Mouse (Mus musculus): ENCODE data around the gene Bbx.

Gene Bbx

GRCm38 (mm10) chr16:50315349-50315969 is 116.7 kb downstream of the Bbx start:
- DNase-seq (ENCODE audit: low read depth, low spot score) = no peak

GRCm38 (mm10) chr16:50311588-50311987 is 120.6 kb downstream of the Bbx start:
- DNase-seq (ENCODE audit: low read depth, low spot score) = peak; percentile 10

- no peak for DNase-seq (ENCODE audit: low read depth, low spot score)
These were observed 122.7 kb downstream of the Bbx start for GRCm38 (mm10) chr16:50309411-50310042.

- no peak for DNase-seq (ENCODE audit: low read depth, low spot score)
These were observed 123.9 kb downstream of the Bbx start for GRCm38 (mm10) chr16:50308256-50308655.

GRCm38 (mm10) chr16:50307231-50307630 is 125.0 kb downstream of the Bbx start:
- DNase-seq (ENCODE audit: low read depth, low spot score) = no peak

- DNase-seq (ENCODE audit: low read depth, low spot score) = peak; percentile 9
These were observed 125.5 kb downstream of the Bbx start for GRCm38 (mm10) chr16:50306727-50307126.

GRCm38 (mm10) chr16:50305156-50305555 is 127.0 kb downstream of the Bbx start:
- DNase-seq (ENCODE audit: low read depth, low spot score) = no peak

- DNase-seq (ENCODE audit: low read depth, low spot score) = no peak
These were observed 129.6 kb downstream of the Bbx start for GRCm38 (mm10) chr16:50302566-50302965.

- no peak for DNase-seq (ENCODE audit: low read depth, low spot score)
These were observed 133.3 kb downstream of the Bbx start for GRCm38 (mm10) chr16:50298743-50299443.

- peak; percentile 8 for DNase-seq (ENCODE audit: low read depth, low spot score)
These were observed 138.5 kb downstream of the Bbx start for GRCm38 (mm10) chr16:50293502-50294228.

- DNase-seq (ENCODE audit: low read depth, low spot score) = no peak
These were observed 139.4 kb downstream of the Bbx start for GRCm38 (mm10) chr16:50292834-50293233.

GRCm38 (mm10) chr16:50289764-50290163 is 142.4 kb downstream of the Bbx start:
- no peak for DNase-seq (ENCODE audit: low read depth, low spot score)

- no peak for DNase-seq (ENCODE audit: low read depth, low spot score)
These were observed 159.4 kb downstream of the Bbx start for GRCm38 (mm10) chr16:50272813-50273212.

- DNase-seq (ENCODE audit: low read depth, low spot score) = no peak
These were observed 169.5 kb downstream of the Bbx start for GRCm38 (mm10) chr16:50262647-50263046.

GRCm38 (mm10) chr16:50262209-50262608 is 170.0 kb downstream of the Bbx start:
- DNase-seq (ENCODE audit: low read depth, low spot score) = no peak

GRCm38 (mm10) chr16:50261741-50262140 is 170.4 kb downstream of the Bbx start:
- no peak for DNase-seq (ENCODE audit: low read depth, low spot score)

- peak; percentile 27 for DNase-seq (ENCODE audit: low read depth, low spot score)
These were observed 177.5 kb downstream of the Bbx start for GRCm38 (mm10) chr16:50254522-50255159.

GRCm38 (mm10) chr16:50251417-50251975 is 180.7 kb downstream of the Bbx start:
- no peak for DNase-seq (ENCODE audit: low read depth, low spot score)

- DNase-seq (ENCODE audit: low read depth, low spot score) = no peak
These were observed 181.7 kb downstream of the Bbx start for GRCm38 (mm10) chr16:50250469-50250868.

GRCm38 (mm10) chr16:50249036-50249435 is 183.2 kb downstream of the Bbx start:
- no peak for DNase-seq (ENCODE audit: low read depth, low spot score)

GRCm38 (mm10) chr16:50242444-50242843 is 189.7 kb downstream of the Bbx start:
- DNase-seq (ENCODE audit: low read depth, low spot score) = no peak

Measured in ZHBTc4 (cell line).